Mouse (Mus musculus): ENCODE measurements around the gene Gpr146.

DNA sequence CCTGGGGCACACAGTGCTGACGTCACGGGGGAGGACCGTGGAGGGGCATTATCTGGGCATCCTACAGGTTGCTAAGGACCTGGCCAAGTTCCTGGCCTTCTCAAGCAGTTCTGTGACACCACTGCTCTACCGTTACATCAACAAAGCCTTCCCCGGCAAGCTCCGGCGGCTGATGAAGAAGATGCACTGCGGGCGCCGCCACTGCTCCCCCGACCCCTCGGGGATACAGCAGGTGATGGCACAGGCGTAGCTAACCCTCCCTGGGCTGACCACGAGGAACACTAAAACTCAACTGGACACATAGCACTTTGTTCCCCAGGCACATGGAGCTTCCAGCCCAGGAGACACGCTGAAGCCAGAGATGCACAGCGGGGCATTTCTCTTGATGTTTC lies 15.7 kb downstream of the Gpr146 start:
- TF ChIP-seq CTCF (IDR thresholded peaks at IDR 0.05), result no peak
- TF ChIP-seq EP300 (IDR thresholded peaks at IDR 0.05), result no peak

Data from lung, postnatal 0 days (tissue).